Mouse (Mus musculus): ENCODE data around the gene Rps6ka5. TPM values are rescaled to one million over a fixed set of nuclear protein-coding genes. Genes with fewer than 3 reads are reported as not detected.

Rps6ka5 gene
- 38.6 to 47.5 TPM (median 43.1 TPM) in 4 replicates for total RNA-seq (2023; ENCODE audit: inconsistent age)

GRCm38 (mm10) chr12:100726651-100727050, at the start of gene Rps6ka5:
Rps6ka5 (minus strand) TSS chr12:100726983.

GRCm38 (mm10) chr12:100520794-100521186, 206.0 kb downstream of the Rps6ka5 start, which contains the start of gene Ttc7b:
Ttc7b (minus strand) TSS chr12:100520826.

Other genes starting within 250 kb of the Rps6ka5 start
- 23.0 to 26.4 TPM (median 24.2 TPM) in 4 replicates for gene Ttc7b, start 206.2 kb downstream of the Rps6ka5 start, total RNA-seq (2023; ENCODE audit: inconsistent age)
- 5.2 to 9.0 TPM (median 7.0 TPM) in 4 replicates for gene Dglucy, start 52.1 kb upstream of the Rps6ka5 start, total RNA-seq (2023; ENCODE audit: inconsistent age)
- 1.2 to 2.7 TPM (median 2.2 TPM) in 4 replicates for gene Gpr68, start 181.2 kb upstream of the Rps6ka5 start, total RNA-seq (2023; ENCODE audit: inconsistent age)

Data from B cell, adult (primary cell).